Mouse (Mus musculus): ENCODE measurements around the gene Abhd17c.

- no peak for TF ChIP-seq POLR2A (IDR thresholded peaks at IDR 0.05; ENCODE audit: control insufficient read depth in 1 of 2, insufficient read depth in 1 of 2, low read depth in 1 of 2, low read length in 2 of 2, poor library complexity in 1 of 2)
- no peak for TF ChIP-seq NELFE (IDR thresholded peaks at IDR 0.05; ENCODE audit: low read depth, low read length)
- TF ChIP-seq SIN3A (IDR thresholded peaks at IDR 0.05; ENCODE audit: low read length) = no peak
- no peak for TF ChIP-seq TAL1 (IDR thresholded peaks at IDR 0.05; ENCODE audit: low read length)
- no peak for TF ChIP-seq TCF12 (IDR thresholded peaks at IDR 0.05; ENCODE audit: low read depth, low read length)
- TF ChIP-seq USF1 (IDR thresholded peaks at IDR 0.05; ENCODE audit: low read depth, low read length) = no peak
- TF ChIP-seq EP300 (IDR thresholded peaks at IDR 0.05; ENCODE audit: low read depth in 1 of 2, low read length in 2 of 2) = no peak
- no peak for TF ChIP-seq ETS1 (IDR thresholded peaks at IDR 0.05; ENCODE audit: low read depth, low read length)
- TF ChIP-seq CTCF (IDR thresholded peaks at IDR 0.05 in 2 of 3, conservative IDR thresholded peaks at IDR 0.05 in 1 of 3; ENCODE audit: control insufficient read depth in 1 of 3, insufficient read depth in 1 of 3, low read depth in 2 of 3, low read length in 3 of 3, poor library complexity in 1 of 3, severe bottlenecking in 1 of 3) = no peak
Measured at GRCm38 (mm10) chr7:84139566-84139965, 12.1 kb downstream of the Abhd17c start.

Measured in MEL (cell line).